In the genomic region with DNA sequence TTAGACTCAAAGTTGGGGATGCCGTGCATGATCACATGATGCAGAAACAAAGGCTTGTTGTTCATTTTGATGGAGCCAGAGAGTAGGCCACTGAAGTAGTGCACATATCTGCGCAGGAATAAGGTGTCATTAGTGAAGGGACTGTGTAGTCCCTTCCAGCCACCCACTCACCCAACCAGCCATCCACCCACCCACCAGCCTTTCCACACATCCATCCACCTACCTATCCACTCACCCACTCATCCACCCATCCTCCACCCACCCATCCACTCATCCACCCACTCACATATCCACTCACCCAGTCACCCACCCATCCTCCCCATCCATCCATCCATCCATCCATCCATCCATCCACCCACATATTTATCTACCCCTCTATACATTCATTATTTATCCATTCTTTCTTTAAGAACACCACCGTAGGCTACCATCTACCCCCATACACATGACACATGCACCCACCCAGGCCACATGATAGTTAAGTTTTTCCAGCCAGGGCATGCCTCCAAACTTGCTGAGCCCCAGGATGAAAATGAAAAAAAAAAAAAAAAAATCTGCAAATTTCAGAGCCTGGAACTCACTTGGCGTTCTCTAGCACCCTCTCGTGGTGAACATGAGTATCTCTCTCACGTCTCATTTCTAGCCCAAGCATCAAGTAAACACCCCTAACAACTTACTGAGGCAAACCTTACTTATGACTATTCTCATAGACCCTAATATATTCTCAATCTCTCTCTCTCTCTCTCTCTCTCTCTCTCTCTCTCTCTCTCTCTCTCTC, we compare ENCODE assay signal across 8 mouse cellular contexts.
DNase-seq lines count a peak whose midpoint lies in the region; ATAC-seq and TF ChIP-seq lines count a peak whose summit lies in the region.

No protein-coding gene starts in this region.

- peaks cover 54% of the 10 kb centered on the region for H3K36me3 ChIP-seq in kidney, adult 2 months (ENCODE audit: control insufficient read depth, insufficient read depth, low read length)
- H3K36me3 ChIP-seq in C2C12 (ENCODE audit: control insufficient read depth, insufficient read depth): peaks cover 80% of the 10 kb centered on the region

- no peak overlapping the region for H3ac ChIP-seq in C2C12 (ENCODE audit: control insufficient read depth, insufficient read length, low read depth)

- H3K27ac ChIP-seq in kidney, adult 2 months (ENCODE audit: insufficient read depth, low read depth, low read length): no peak overlapping the region

- no peak overlapping the region for H3K4me3 ChIP-seq in kidney, adult 2 months (ENCODE audit: insufficient read depth, low read depth, low read length)
- H3K4me3 ChIP-seq in C2C12 (ENCODE audit: insufficient read depth, poor library complexity, severe bottlenecking): no peak overlapping the region

- TF ChIP-seq POLR2A in kidney, adult 2 months (IDR thresholded peaks at IDR 0.05; ENCODE audit: low read depth, low read length): no peak

- ATAC-seq in erythroblast, adult 5-6 weeks (replicated peaks; ENCODE audit: low FRiP score, poor library complexity, severe bottlenecking): 0 out of 2 replicates have a peak, but pooled peaks have one; percentile 42

- H3K4me1 ChIP-seq in kidney, adult 2 months (ENCODE audit: control insufficient read depth, insufficient read depth, low read length): peaks cover 9% of the 10 kb centered on the region

- no peaks in the 10 kb centered on the region for H3K79me2 ChIP-seq in C2C12 (ENCODE audit: control insufficient read depth, insufficient read depth)

- H3K79me3 ChIP-seq in C2C12 (ENCODE audit: low read depth): no peaks in the 10 kb centered on the region

- no peaks in the 10 kb centered on the region for H3K27me3 ChIP-seq in kidney, adult 2 months (replicated peaks; ENCODE audit: control insufficient read depth, insufficient read depth, low read length)
- no peaks in the 10 kb centered on the region for H3K27me3 ChIP-seq in C2C12 (ENCODE audit: control insufficient read depth, insufficient read depth, insufficient read length)

- 50% methylated on average over 6 of the region's 6 CpGs for WGBS in kidney, adult 2 months

- TF ChIP-seq CTCF in kidney, adult 2 months (conservative IDR thresholded peaks at IDR 0.05; ENCODE audit: insufficient read depth, insufficient read length, low read depth, low read length): peak; percentile 42
- TF ChIP-seq CTCF in C2C12 (IDR thresholded peaks at IDR 0.05; ENCODE audit: control insufficient read depth, insufficient read depth, insufficient read length): peak; percentile 40

- peak; percentile 61 for DNase-seq in kidney, adult 2 months
- DNase-seq in kidney, adult 9 months: no peak
- peak; percentile 33 for DNase-seq in WW6 (ENCODE audit: low read depth, low spot score)
- peak; percentile 41 for DNase-seq in layer of hippocampus, adult 9-10 months (ENCODE audit: low spot score)
- peak; percentile 32 for DNase-seq in retina, adult 2 months (ENCODE audit: low read depth, low spot score)
- DNase-seq in urinary bladder, adult 18-20 months (ENCODE audit: low spot score in 2 of 2): no peak

TF ChIP-seq in C2C12, 6 proteins besides CTCF, POLR2A, EP300 and RAD21:
- TF ChIP-seq MYOG (IDR thresholded peaks at IDR 0.05; ENCODE audit: control insufficient read depth, extremely low read depth, insufficient read length) (no peak), USF1 (IDR thresholded peaks at IDR 0.05; ENCODE audit: low read depth) (no peak), MYOD1 (IDR thresholded peaks at IDR 0.05; ENCODE audit: control insufficient read depth, insufficient read length, low read depth) (no peak), MAX (IDR thresholded peaks at IDR 0.05) (no peak), CEBPB (IDR thresholded peaks at IDR 0.05; ENCODE audit: low read depth) (no peak), FOSL1 (IDR thresholded peaks at IDR 0.05; ENCODE audit: insufficient read depth, low read length, poor library complexity, severe bottlenecking) (no peak)

Comparison
In these comparisons a context has a peak if more than half of its experiments do, and no peak if none do; other contexts are left out.
1. DNase-seq: peak in kidney, adult 2 months (single experiment), WW6 (single experiment), layer of hippocampus, adult 9-10 months (single experiment) and retina, adult 2 months (single experiment); none in kidney, adult 9 months (single experiment) and urinary bladder, adult 18-20 months (0 of 2).